Mouse (Mus musculus) kidney, adult 2 months (tissue): ENCODE data around the gene Sox11. TPM values are rescaled to one million over a fixed set of nuclear protein-coding genes. Genes with fewer than 3 reads are reported as not detected.

Experiments used
- DNase-seq: peaks from one replicate; pipeline ENCODE4 v3.0.0; 2021
- H3K27ac ChIP-seq: fragments of 200-500 bp; 2 replicates; pipeline ENCODE4 v1.5.1; 2012; ENCODE audit warnings: low read depth, low read length, control low read depth, inconsistent platforms; ENCODE audit not compliant: insufficient read depth
- H3K27me3 ChIP-seq: fragments of 200-500 bp; replicated peaks from 2 replicates; pipeline ENCODE4 v1.6.1; 2012; ENCODE audit warnings: mild to moderate bottlenecking, moderate library complexity, low read length, inconsistent platforms; ENCODE audit not compliant: control insufficient read depth, insufficient read depth
- H3K36me3 ChIP-seq: fragments of 200-500 bp; 2 replicates; pipeline ENCODE4 v1.6.1; 2012; ENCODE audit warnings: mild to moderate bottlenecking, moderate library complexity, low read length, inconsistent platforms; ENCODE audit not compliant: control insufficient read depth, insufficient read depth
- H3K4me1 ChIP-seq: fragments of 200-500 bp; 2 replicates; pipeline ENCODE4 v1.6.1; 2011; ENCODE audit warnings: low read length; ENCODE audit not compliant: control insufficient read depth, insufficient read depth
- H3K4me3 ChIP-seq: fragments of 200-500 bp; 2 replicates; pipeline ENCODE4 v1.5.1; 2011; ENCODE audit warnings: mild to moderate bottlenecking, low read depth, low read length, control low read depth; ENCODE audit not compliant: insufficient read depth
- CTCF ChIP-seq: fragments of 200-500 bp; conservative IDR thresholded peaks from 2 replicates; pipeline ENCODE4 v1.5.1; 2011; ENCODE audit warnings: low read depth, mild to moderate bottlenecking, control low read depth, low read length, moderate library complexity, mixed read lengths; ENCODE audit not compliant: insufficient read depth, insufficient read length
- POLR2A ChIP-seq: fragments of 200-500 bp; IDR thresholded peaks from one replicate; pipeline ENCODE4 v1.6.1; 2011; ENCODE audit warnings: low read depth, low read length, control low read depth
- WGBS: fragments of 180-500 bp; shearing (Covaris S2); methylation state at CpG from one replicate; pipeline ENCODE4 v1.1.7; 2018; 5-methylcytosine and 5-hydroxymethylcytosine counted together
- polyA plus RNA-seq: library from polyadenylated mRNA; depleted of rRNA; stranded (reverse); fragments of >200 nt; gene quantifications from 2 replicates; pipeline ENCODE4 v1.2.3, GENCODE M21; 2012

Gene Sox11
- polyA plus RNA-seq, 1 experiment, result 0.06 TPM

DNA sequence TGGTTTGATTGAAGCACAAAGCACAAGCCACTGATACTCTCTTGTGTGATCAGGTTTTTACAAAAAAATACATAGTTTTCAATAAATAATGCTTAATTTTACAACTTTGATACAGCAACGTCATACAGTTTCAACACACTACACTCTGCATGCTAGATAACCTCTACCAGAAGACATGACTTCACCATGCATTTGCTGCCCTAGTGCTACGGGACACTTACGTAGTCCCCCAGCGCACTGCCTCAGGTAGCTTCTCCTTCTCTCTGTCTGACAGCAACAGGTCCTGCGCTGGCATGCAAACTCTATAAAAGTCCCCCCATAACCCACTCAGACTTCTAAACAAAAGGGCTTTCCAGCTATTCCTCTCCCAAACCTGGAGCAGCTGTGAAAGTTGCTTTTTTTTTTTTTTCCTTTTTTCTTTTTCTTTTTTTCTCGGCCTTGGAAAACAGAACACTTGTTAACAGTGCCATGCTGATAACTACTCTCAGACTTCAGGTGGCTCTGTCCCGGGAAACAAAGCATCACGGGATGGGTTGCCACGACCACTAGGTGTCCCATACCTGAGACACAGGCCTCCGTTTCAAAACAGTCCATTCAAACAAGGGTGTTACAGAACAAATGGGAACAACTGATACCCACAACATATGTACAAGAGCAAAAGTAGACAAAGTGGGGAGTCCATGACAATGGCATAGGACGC is 6.9 kb downstream of the Sox11 start:
- DNase-seq, result no peak
- TF ChIP-seq CTCF, result no peak
- no peak for TF ChIP-seq POLR2A
- WGBS, result 74% methylated on average over 11 of the region's 11 CpGs
- Histone ChIP-seq H3K4me1 (no peaks in the 10 kb centered on the region), H3K36me3 (no peaks in the 10 kb centered on the region), H3K27me3 (no peaks in the 10 kb centered on the region), H3K4me3 (no peak overlapping the region), H3K27ac (no peak overlapping the region)

DNA sequence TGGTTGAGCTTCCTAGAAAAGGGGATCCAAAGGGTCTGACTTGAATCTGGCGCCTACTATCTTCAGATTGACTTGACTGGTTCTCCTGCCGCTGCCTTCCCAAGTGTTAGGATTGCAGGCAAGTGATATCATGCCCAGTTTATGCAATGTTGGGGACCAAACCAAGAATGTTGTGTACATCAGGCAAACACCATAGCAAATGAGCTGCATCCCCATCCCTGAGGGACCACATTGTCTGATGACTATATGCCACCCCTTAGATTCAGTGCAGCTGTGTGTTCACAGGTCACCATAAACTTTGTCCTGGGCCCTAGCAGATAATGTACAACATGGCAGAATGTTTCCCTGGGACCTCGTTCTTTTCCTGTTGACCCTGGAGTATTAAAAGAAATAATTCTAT is 8.8 kb downstream of the Sox11 start:
- no peaks in the 10 kb centered on the region for H3K4me1 ChIP-seq
- no peak overlapping the region for H3K27ac ChIP-seq
- TF ChIP-seq CTCF, result no peak
- TF ChIP-seq POLR2A, result no peak
- 93% methylated on average over 3 of the region's 3 CpGs for WGBS
- H3K36me3 ChIP-seq, result no peaks in the 10 kb centered on the region
- DNase-seq, result no peak
- no peak overlapping the region for H3K4me3 ChIP-seq
- H3K27me3 ChIP-seq, result no peaks in the 10 kb centered on the region; the same call in 1 of the 2 replicates

DNA sequence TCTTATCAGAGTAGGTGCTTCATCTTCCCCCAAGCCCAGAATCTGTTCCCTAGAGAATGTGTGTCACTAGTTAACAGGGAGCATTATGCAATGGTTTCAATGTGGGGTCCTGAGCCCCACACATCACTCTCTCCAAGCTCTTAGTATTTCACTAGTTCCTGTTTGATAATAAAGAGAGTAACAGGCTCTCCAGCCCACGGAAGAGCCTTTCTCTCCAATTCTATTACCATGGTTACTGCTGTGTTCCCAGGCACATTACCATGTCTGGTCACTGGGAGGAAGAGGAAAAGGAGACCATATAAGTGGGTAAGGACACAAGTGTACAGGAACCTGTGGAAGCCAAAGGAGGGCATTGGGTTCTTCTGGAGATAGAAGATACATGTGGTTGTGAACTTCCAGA is 19.0 kb downstream of the Sox11 start:
- Histone ChIP-seq H3K27ac (no peak overlapping the region), H3K36me3 (no peaks in the 10 kb centered on the region), H3K27me3 (no peaks in the 10 kb centered on the region), H3K4me1 (no peaks in the 10 kb centered on the region), H3K4me3 (no peak overlapping the region)
- TF ChIP-seq POLR2A (no peak), CTCF (no peak)
- 61% methylated on average over 1 of the region's 1 CpGs for WGBS
- DNase-seq, result no peak

DNA sequence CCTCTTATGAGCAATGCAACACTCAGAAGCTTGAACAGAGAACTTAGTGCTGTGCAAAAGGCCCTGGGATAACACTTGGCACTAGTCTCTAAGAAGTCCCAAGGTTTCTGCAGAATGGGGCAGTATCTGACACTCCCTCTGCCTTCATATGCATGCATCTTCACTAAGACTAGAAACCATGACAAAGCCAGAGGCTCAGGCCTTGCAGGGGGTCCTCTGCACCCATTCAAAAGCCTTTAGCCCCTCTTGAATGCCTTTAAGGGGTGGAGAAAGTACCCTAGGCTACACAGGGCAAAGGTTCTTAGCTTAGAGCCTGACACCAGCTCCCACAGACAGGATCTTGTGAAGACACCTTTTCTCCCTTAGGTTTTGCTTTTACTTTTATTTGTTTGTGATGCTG is 21.7 kb downstream of the Sox11 start:
- DNase-seq, result no peak
- Histone ChIP-seq H3K36me3 (no peaks in the 10 kb centered on the region), H3K27ac (no peak overlapping the region), H3K27me3 (no peaks in the 10 kb centered on the region), H3K4me3 (no peak overlapping the region), H3K4me1 (no peaks in the 10 kb centered on the region)
- TF ChIP-seq CTCF (no peak), POLR2A (no peak)

DNA sequence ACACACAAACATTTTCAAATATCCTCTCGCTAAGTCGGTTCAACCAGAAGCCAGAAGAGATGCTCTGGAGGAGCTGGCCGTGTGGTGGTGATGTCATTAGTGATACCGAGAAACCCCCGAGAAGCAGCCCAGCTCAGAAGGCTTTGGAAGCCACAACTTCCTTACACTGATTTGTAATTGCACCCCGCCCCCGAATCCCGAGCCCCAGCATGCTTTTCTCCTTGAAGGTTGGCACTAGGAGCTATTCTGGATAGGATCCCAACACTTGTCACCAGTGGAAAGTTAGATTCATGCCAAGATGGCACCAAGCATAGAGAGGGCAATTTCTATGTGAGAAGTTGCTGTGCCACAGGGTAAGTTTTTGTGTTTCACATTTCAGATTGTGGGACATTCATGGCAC is 29.4 kb downstream of the Sox11 start:
- H3K27ac ChIP-seq, result no peak overlapping the region
- H3K27me3 ChIP-seq, result no peaks in the 10 kb centered on the region
- WGBS, result 95% methylated on average over 8 of the region's 8 CpGs
- H3K4me1 ChIP-seq, result no peaks in the 10 kb centered on the region
- TF ChIP-seq POLR2A, result no peak
- TF ChIP-seq CTCF, result no peak
- DNase-seq, result no peak
- no peaks in the 10 kb centered on the region for H3K36me3 ChIP-seq
- H3K4me3 ChIP-seq, result no peak overlapping the region

DNA sequence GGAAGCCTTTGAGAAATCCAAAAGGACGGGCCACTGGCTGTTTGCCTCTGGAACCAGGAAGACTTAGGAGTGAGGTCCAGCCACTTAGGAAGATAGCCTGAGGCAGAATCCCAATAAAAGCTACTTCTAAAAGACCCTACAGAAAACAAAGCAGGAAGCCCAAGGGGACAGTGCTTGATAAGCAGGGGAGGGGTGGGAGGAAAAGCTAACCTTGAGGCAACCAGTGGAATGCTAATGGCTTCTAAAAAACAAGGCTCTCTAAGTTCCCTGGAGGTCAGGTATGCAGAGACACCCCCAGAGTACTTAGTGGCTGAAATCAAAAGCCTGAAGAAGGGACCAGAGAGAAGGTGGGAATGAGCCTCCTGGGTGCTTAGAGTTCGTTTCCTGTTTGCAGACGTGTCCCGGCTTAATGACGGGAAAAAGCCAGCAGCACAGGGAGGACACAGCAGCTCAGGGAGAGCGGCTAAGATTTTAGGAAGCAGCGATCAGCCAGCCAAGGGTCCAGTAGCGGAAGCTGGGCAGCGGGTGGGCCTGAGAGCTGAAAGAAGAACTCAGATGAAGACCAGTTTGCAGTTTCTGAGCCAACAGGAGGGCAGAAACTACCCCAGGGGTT is 30.4 kb downstream of the Sox11 start:
- peak; percentile 1 for DNase-seq
- no peak overlapping the region for H3K27ac ChIP-seq
- TF ChIP-seq POLR2A, result no peak
- no peak for TF ChIP-seq CTCF
- no peaks in the 10 kb centered on the region for H3K36me3 ChIP-seq
- no peaks in the 10 kb centered on the region for H3K27me3 ChIP-seq
- no peaks in the 10 kb centered on the region for H3K4me1 ChIP-seq
- 32% methylated on average over 9 of the region's 9 CpGs for WGBS
- H3K4me3 ChIP-seq, result no peak overlapping the region

DNA sequence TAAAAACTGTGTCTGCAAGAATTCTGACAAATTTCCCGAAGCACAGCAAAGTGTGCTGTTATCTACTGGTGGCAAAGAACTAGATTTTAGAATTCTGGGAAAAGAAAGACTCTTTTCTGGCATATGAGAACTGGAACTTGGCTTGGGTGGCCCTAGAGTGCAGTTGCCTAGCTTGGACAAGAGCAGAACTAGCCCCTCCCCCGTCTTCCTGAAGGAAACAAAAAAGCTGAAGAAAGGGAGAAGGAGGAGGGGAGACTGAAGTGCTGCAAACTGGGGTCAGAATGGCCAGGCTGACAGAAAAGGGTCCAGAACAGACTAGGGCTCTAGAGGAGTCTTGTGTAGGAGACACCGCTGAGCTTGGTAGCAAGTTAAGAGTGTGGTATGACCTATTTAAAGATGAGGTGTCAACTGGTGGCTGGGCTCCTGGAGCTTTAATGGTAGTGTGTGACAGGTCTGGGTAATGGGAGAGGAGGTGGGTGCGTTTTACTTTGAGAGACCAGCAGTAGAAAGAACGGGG is 31.0 kb downstream of the Sox11 start:
- TF ChIP-seq POLR2A (no peak), CTCF (no peak)
- 51% methylated on average over 5 of the region's 5 CpGs for WGBS
- Histone ChIP-seq H3K36me3 (no peaks in the 10 kb centered on the region), H3K27ac (no peak overlapping the region), H3K4me1 (no peaks in the 10 kb centered on the region), H3K27me3 (no peaks in the 10 kb centered on the region), H3K4me3 (no peak overlapping the region)
- no peak for DNase-seq
